Mouse (Mus musculus): Measurements from ENCODE around the gene Col4a1. TPM values are rescaled to one million over a fixed set of nuclear protein-coding genes. Genes with fewer than 3 reads are reported as not detected.

Col4a1 gene
- polyA plus RNA-seq, 1 experiment from 2014 or later: 136 TPM

GRCm38 (mm10) chr8:11310049-11310448 is 2.6 kb downstream of the Col4a1 start:
- H3K27ac ChIP-seq (ENCODE audit: low read length): peak overlapping the region; percentile 4; the same call in 1 of the 2 replicates
- no peaks in the 10 kb centered on the region for H3K36me3 ChIP-seq (ENCODE audit: control insufficient read depth, insufficient read depth, low read length)
- H3K9me3 ChIP-seq (ENCODE audit: control insufficient read depth, low read length): no peaks in the 10 kb centered on the region
- peak overlapping the region; percentile 46 for H3K9ac ChIP-seq (ENCODE audit: low read depth, low read length)
- H3K4me2 ChIP-seq (ENCODE audit: low read depth, low read length): peak overlapping the region; percentile 85
- ATAC-seq: no peak
- H3K27me3 ChIP-seq (replicated peaks; ENCODE audit: control insufficient read depth, insufficient read depth, low read length): peaks cover 11% of the 10 kb centered on the region
- 62% methylated on average over 2 of the region's 2 CpGs for WGBS
- H3K4me3 ChIP-seq (ENCODE audit: low read length): peak overlapping the region; percentile 74
- H3K4me1 ChIP-seq (ENCODE audit: control insufficient read depth, insufficient read depth, low read length): peaks cover 22% of the 10 kb centered on the region

DNA sequence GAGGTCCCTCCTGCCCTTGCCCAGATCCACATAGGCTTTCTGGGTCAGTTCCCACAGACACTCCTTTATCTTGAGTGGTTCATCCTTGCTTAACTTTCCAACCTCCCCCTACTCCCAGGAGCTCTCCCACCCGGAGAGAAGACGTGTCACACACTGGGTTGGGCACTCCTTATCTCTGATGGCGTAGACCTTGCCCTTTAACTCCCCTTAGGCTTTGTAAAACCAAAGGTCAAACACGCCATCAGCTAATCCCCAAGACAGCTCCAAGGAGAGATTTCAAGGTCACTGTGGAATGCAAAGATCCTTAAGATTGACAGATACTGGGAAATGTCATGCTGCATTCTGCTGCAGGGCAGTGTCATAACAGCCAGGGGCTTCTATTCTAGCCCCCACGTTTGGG is 3.4 kb downstream of the Col4a1 start:
- Histone ChIP-seq H3K4me2 (ENCODE audit: low read depth, low read length) (peak overlapping the region; percentile 85), H3K27ac (ENCODE audit: low read length) (no peak overlapping the region)
- 49% methylated on average over 5 of the region's 5 CpGs for WGBS

DNA sequence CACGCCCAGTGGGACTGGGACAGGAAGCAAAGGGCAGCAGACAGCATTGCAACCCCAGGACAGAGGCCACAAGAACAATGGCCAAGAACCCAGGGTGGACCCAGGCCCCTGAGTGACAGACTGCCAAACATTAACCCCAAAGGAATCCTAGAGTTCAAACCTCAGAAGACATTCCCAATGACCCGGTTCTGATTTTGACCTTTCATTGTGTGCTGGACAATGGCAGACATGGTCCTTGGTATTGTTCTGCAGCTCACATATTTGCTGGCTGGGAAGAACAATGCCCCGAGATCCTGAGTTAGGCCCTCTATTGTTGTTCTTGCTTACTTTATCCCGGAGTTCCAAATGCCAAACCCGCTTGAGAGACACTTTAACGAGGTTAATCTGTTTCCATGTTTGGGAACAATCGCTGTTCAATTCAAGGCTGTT is 4.0 kb downstream of the Col4a1 start:
- Histone ChIP-seq H3K36me3 (ENCODE audit: control insufficient read depth, insufficient read depth, low read length) (no peaks in the 10 kb centered on the region), H3K27ac (ENCODE audit: low read length) (no peak overlapping the region), H3K4me2 (ENCODE audit: low read depth, low read length) (no peak overlapping the region), H3K9ac (ENCODE audit: low read depth, low read length) (no peak overlapping the region), H3K9me3 (ENCODE audit: control insufficient read depth, low read length) (no peaks in the 10 kb centered on the region), H3K4me3 (ENCODE audit: low read length) (no peak overlapping the region), H3K27me3 (replicated peaks; ENCODE audit: control insufficient read depth, insufficient read depth, low read length) (peaks cover 6% of the 10 kb centered on the region), H3K4me1 (ENCODE audit: control insufficient read depth, insufficient read depth, low read length) (peaks cover 22% of the 10 kb centered on the region)
- WGBS: 59% methylated on average over 7 of the region's 7 CpGs
- no peak for ATAC-seq

More for the DNA sequence above, 3.4 kb downstream of the Col4a1 start:
- H3K27me3 ChIP-seq (replicated peaks; ENCODE audit: control insufficient read depth, insufficient read depth, low read length): peaks cover 8% of the 10 kb centered on the region
- no peaks in the 10 kb centered on the region for H3K36me3 ChIP-seq (ENCODE audit: control insufficient read depth, insufficient read depth, low read length)
- no peak for ATAC-seq
- no peak overlapping the region for H3K4me3 ChIP-seq (ENCODE audit: low read length)
- H3K9me3 ChIP-seq (ENCODE audit: control insufficient read depth, low read length): no peaks in the 10 kb centered on the region
- H3K9ac ChIP-seq (ENCODE audit: low read depth, low read length): peak overlapping the region; percentile 46; the same call in 1 of the 2 replicates
- H3K4me1 ChIP-seq (ENCODE audit: control insufficient read depth, insufficient read depth, low read length): peaks cover 22% of the 10 kb centered on the region

GRCm38 (mm10) chr8:11307451-11307850 is 5.2 kb downstream of the Col4a1 start:
- H3K27ac ChIP-seq (ENCODE audit: low read length): no peak overlapping the region
- no peaks in the 10 kb centered on the region for H3K9me3 ChIP-seq (ENCODE audit: control insufficient read depth, low read length)
- H3K4me3 ChIP-seq (ENCODE audit: low read length): no peak overlapping the region
- no peak for ATAC-seq
- no peak overlapping the region for H3K4me2 ChIP-seq (ENCODE audit: low read depth, low read length)
- WGBS: 81% methylated on average over 7 of the region's 7 CpGs
- H3K27me3 ChIP-seq (replicated peaks; ENCODE audit: control insufficient read depth, insufficient read depth, low read length): peaks cover 4% of the 10 kb centered on the region; the same call in 1 of the 2 replicates
- H3K36me3 ChIP-seq (ENCODE audit: control insufficient read depth, insufficient read depth, low read length): no peaks in the 10 kb centered on the region
- H3K9ac ChIP-seq (ENCODE audit: low read depth, low read length): no peak overlapping the region
- peaks cover 22% of the 10 kb centered on the region; the same call in 1 of the 2 replicates for H3K4me1 ChIP-seq (ENCODE audit: control insufficient read depth, insufficient read depth, low read length)

- no peaks in the 10 kb centered on the region for H3K9me3 ChIP-seq (ENCODE audit: control insufficient read depth, low read length)
- H3K27me3 ChIP-seq (replicated peaks; ENCODE audit: control insufficient read depth, insufficient read depth, low read length): no peaks in the 10 kb centered on the region
- WGBS: 83% methylated on average over 1 of the region's 1 CpGs
- H3K4me3 ChIP-seq (ENCODE audit: low read length): no peak overlapping the region
- no peak overlapping the region for H3K4me2 ChIP-seq (ENCODE audit: low read depth, low read length)
- no peaks in the 10 kb centered on the region for H3K36me3 ChIP-seq (ENCODE audit: control insufficient read depth, insufficient read depth, low read length)
- H3K27ac ChIP-seq (ENCODE audit: low read length): no peak overlapping the region
- H3K4me1 ChIP-seq (ENCODE audit: control insufficient read depth, insufficient read depth, low read length): peaks cover 23% of the 10 kb centered on the region
- no peak for ATAC-seq
- no peak overlapping the region for H3K9ac ChIP-seq (ENCODE audit: low read depth, low read length)
These were observed 7.1 kb downstream of the Col4a1 start for GRCm38 (mm10) chr8:11305539-11305938.

- H3K9me3 ChIP-seq (ENCODE audit: control insufficient read depth, low read length): no peaks in the 10 kb centered on the region
- peaks cover 25% of the 10 kb centered on the region for H3K4me1 ChIP-seq (ENCODE audit: control insufficient read depth, insufficient read depth, low read length)
These were observed 8.5 kb downstream of the Col4a1 start for GRCm38 (mm10) chr8:11304027-11304601.

DNA sequence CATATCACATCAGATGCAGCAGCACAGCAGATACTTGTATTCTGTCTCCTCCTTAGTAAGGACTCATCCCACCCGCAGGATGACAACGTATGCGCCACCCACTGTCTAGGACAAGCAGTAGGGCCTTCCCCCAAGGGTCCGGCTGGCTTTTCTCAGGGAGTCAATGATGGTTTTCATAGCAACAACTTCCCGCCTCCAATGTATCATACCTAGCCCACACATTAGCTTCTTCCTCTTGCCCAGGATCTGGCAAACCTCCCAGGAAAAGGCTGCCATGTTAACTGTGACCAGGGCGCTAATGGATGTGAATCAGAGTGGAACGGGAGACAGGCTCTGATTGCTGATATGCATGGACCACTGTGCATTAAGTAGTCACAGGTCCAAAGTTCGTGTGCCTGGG is 12.2 kb downstream of the Col4a1 start:
- H3K4me3 ChIP-seq (ENCODE audit: low read length): no peak overlapping the region
- no peaks in the 10 kb centered on the region for H3K27me3 ChIP-seq (replicated peaks; ENCODE audit: control insufficient read depth, insufficient read depth, low read length)
- no peak for ATAC-seq
- WGBS: 71% methylated on average over 8 of the region's 8 CpGs
- H3K4me2 ChIP-seq (ENCODE audit: low read depth, low read length): no peak overlapping the region
- no peak overlapping the region for H3K27ac ChIP-seq (ENCODE audit: low read length)
- no peak overlapping the region for H3K9ac ChIP-seq (ENCODE audit: low read depth, low read length)
- H3K36me3 ChIP-seq (ENCODE audit: control insufficient read depth, insufficient read depth, low read length): no peaks in the 10 kb centered on the region
- no peaks in the 10 kb centered on the region for H3K9me3 ChIP-seq (ENCODE audit: control insufficient read depth, low read length)
- peaks cover 40% of the 10 kb centered on the region for H3K4me1 ChIP-seq (ENCODE audit: control insufficient read depth, insufficient read depth, low read length)

More at GRCm38 (mm10) chr8:11304027-11304601, 8.5 kb downstream of the Col4a1 start:
- Histone ChIP-seq H3K36me3 (ENCODE audit: control insufficient read depth, insufficient read depth, low read length) (no peaks in the 10 kb centered on the region), H3K4me2 (ENCODE audit: low read depth, low read length) (no peak overlapping the region), H3K9ac (ENCODE audit: low read depth, low read length) (no peak overlapping the region), H3K27ac (ENCODE audit: low read length) (no peak overlapping the region), H3K27me3 (replicated peaks; ENCODE audit: control insufficient read depth, insufficient read depth, low read length) (no peaks in the 10 kb centered on the region), H3K4me3 (ENCODE audit: low read length) (no peak overlapping the region)
- 82% methylated on average over 6 of the region's 6 CpGs for WGBS
- no peak for ATAC-seq

GRCm38 (mm10) chr8:11299317-11299602 is 13.4 kb downstream of the Col4a1 start:
- Histone ChIP-seq H3K9me3 (ENCODE audit: control insufficient read depth, low read length) (no peaks in the 10 kb centered on the region), H3K4me2 (ENCODE audit: low read depth, low read length) (no peak overlapping the region), H3K4me3 (ENCODE audit: low read length) (no peak overlapping the region), H3K27ac (ENCODE audit: low read length) (peak overlapping the region; percentile 76), H3K4me1 (ENCODE audit: control insufficient read depth, insufficient read depth, low read length) (peaks cover 40% of the 10 kb centered on the region), H3K27me3 (replicated peaks; ENCODE audit: control insufficient read depth, insufficient read depth, low read length) (no peaks in the 10 kb centered on the region), H3K9ac (ENCODE audit: low read depth, low read length) (no peak overlapping the region), H3K36me3 (ENCODE audit: control insufficient read depth, insufficient read depth, low read length) (no peaks in the 10 kb centered on the region)
- 0 out of 2 replicates have a peak, but pooled peaks have one; percentile 22 for ATAC-seq
- 52% methylated on average over 3 of the region's 3 CpGs for WGBS

GRCm38 (mm10) chr8:11298531-11299316 is 13.9 kb downstream of the Col4a1 start:
- Histone ChIP-seq H3K9me3 (ENCODE audit: control insufficient read depth, low read length) (no peaks in the 10 kb centered on the region), H3K9ac (ENCODE audit: low read depth, low read length) (peak overlapping the region; percentile 37; the same call in 1 of the 2 replicates), H3K4me3 (ENCODE audit: low read length) (no peak overlapping the region), H3K27ac (ENCODE audit: low read length) (peak overlapping the region; percentile 76), H3K27me3 (replicated peaks; ENCODE audit: control insufficient read depth, insufficient read depth, low read length) (no peaks in the 10 kb centered on the region), H3K4me1 (ENCODE audit: control insufficient read depth, insufficient read depth, low read length) (peaks cover 42% of the 10 kb centered on the region), H3K36me3 (ENCODE audit: control insufficient read depth, insufficient read depth, low read length) (no peaks in the 10 kb centered on the region), H3K4me2 (ENCODE audit: low read depth, low read length) (0 out of 2 replicates have a peak overlapping the region, but pooled peaks have one; percentile 5)
- 35% methylated on average over 12 of the region's 12 CpGs for WGBS
- ATAC-seq: peak; percentile 50; the same call in 1 of the 2 replicates
